21 mouse cellular contexts compared by ENCODE assay signal in genomic region chr5:8063207-8063606, GRCm38 (mm10). TPM values are rescaled to one million over a fixed set of nuclear protein-coding genes. Genes with fewer than 3 reads are reported as not detected.
DNase-seq lines count a peak whose midpoint lies in the region; ATAC-seq lines count a peak whose summit lies in the region.
"Had no signal": no experiment of that assay in that cellular context is flagged by ENCODE, and none has a peak within 500 bp of the region (broad histone marks: within the 10 kb centered on the region; RNA-seq: fewer than 3 reads in every experiment).

No protein-coding gene starts in this region.

- no peaks in the 10 kb centered on the region for H3K27me3 ChIP-seq in kidney, embryonic 15.5 days
- H3K27me3 ChIP-seq in liver, embryonic 12.5 days (replicated peaks): no peaks in the 10 kb centered on the region
- H3K27me3 ChIP-seq in forebrain, embryonic 14.5 days (replicated peaks; ENCODE audit: control insufficient read depth, insufficient read depth, low read length): no peaks in the 10 kb centered on the region
- H3K27me3 ChIP-seq: embryonic facial prominence, embryonic 15.5 days; hindbrain, embryonic 13.5 days had no signal

- DNase-seq in kidney, postnatal 14 days: no peak
- DNase-seq in c-Kit-positive CD71-positive TER-119-positive erythroid progenitor cells, embryonic 14.5 days (ENCODE audit: low spot score): peak; percentile 69
- no peak for DNase-seq in forebrain, embryonic 14.5 days (ENCODE audit: low spot score)
- DNase-seq: adrenal gland, postnatal 25 days; cerebellum, postnatal 10 days; embryo, embryonic 11 days; left cerebral cortex, postnatal 4 days; lung, adult 18-20 months; lung, postnatal 4 days; right cerebral cortex, adult 18-20 months; thymus, postnatal 25 days had no signal

- H3K4me2 ChIP-seq in kidney, embryonic 15.5 days: no peak overlapping the region
- H3K4me2 ChIP-seq in liver, embryonic 12.5 days: peak overlapping the region; percentile 55
- H3K4me2 ChIP-seq in forebrain, embryonic 14.5 days (ENCODE audit: low read length): no peak overlapping the region
- H3K4me2 ChIP-seq: embryonic facial prominence, embryonic 15.5 days; hindbrain, embryonic 13.5 days had no signal

- H3K27ac ChIP-seq in kidney, embryonic 15.5 days: no peak overlapping the region
- H3K27ac ChIP-seq in liver, embryonic 12.5 days: peak overlapping the region; percentile 75
- no peak overlapping the region for H3K27ac ChIP-seq in forebrain, embryonic 14.5 days (ENCODE audit: low read depth, low read length)
- H3K27ac ChIP-seq: embryonic facial prominence, embryonic 15.5 days; hindbrain, embryonic 13.5 days; kidney, postnatal 0 days; layer of hippocampus, adult 2 months had no signal

- no peak overlapping the region for H3K4me3 ChIP-seq in kidney, embryonic 15.5 days (replicated peaks)
- H3K4me3 ChIP-seq in liver, embryonic 12.5 days: peak overlapping the region; percentile 24
- no peak overlapping the region for H3K4me3 ChIP-seq in forebrain, embryonic 14.5 days (ENCODE audit: low read depth, low read length)
- H3K4me3 ChIP-seq: embryonic facial prominence, embryonic 15.5 days; hindbrain, embryonic 13.5 days; layer of hippocampus, adult 2 months had no signal

- WGBS in kidney, embryonic 15.5 days: 81% methylated on average over 6 of the region's 6 CpGs
- WGBS in liver, embryonic 12.5 days (ENCODE audit: insufficient replicate concordance): 20% methylated on average over 6 of the region's 6 CpGs
- whole genome bisulfite sequencing in forebrain, embryonic 14.5 days: 76% methylated on average over 6 of the region's 6 CpGs

- peak; percentile 64; the same call in 1 of the 2 replicates for ATAC-seq in kidney, embryonic 15.5 days (replicated peaks; ENCODE audit: low FRiP score)
- peak; percentile 99 for ATAC-seq in liver, embryonic 12.5 days
- ATAC-seq in megakaryocyte-erythroid progenitor cell, adult 5-6 weeks (replicated peaks; ENCODE audit: low FRiP score, low TSS enrichment, poor library complexity, severe bottlenecking): peak; percentile 99
- no peak for ATAC-seq in granulocyte monocyte progenitor cell, adult 5-6 weeks (replicated peaks; ENCODE audit: poor library complexity, severe bottlenecking)
- ATAC-seq in forebrain, embryonic 14.5 days: no peak
- ATAC-seq: forebrain, embryonic 16.5 days; midbrain, embryonic 16.5 days had no signal

- H3K9me3 ChIP-seq in kidney, embryonic 15.5 days (replicated peaks): no peaks in the 10 kb centered on the region
- no peaks in the 10 kb centered on the region for H3K9me3 ChIP-seq in liver, embryonic 12.5 days (replicated peaks)
- H3K9me3 ChIP-seq in forebrain, embryonic 14.5 days (replicated peaks; ENCODE audit: control insufficient read depth, low read length): no peaks in the 10 kb centered on the region
- H3K9me3 ChIP-seq: embryonic facial prominence, embryonic 15.5 days; hindbrain, embryonic 13.5 days had no signal

- H3K9ac ChIP-seq in kidney, embryonic 15.5 days: no peak overlapping the region
- H3K9ac ChIP-seq in liver, embryonic 12.5 days: peak overlapping the region; percentile 51
- no peak overlapping the region for H3K9ac ChIP-seq in forebrain, embryonic 14.5 days (ENCODE audit: low read length)
- H3K9ac ChIP-seq: embryonic facial prominence, embryonic 15.5 days; hindbrain, embryonic 13.5 days had no signal

- H3K36me3 ChIP-seq in kidney, embryonic 15.5 days: peaks cover 87% of the 10 kb centered on the region
- peaks cover 92% of the 10 kb centered on the region for H3K36me3 ChIP-seq in liver, embryonic 12.5 days
- peaks cover 38% of the 10 kb centered on the region for H3K36me3 ChIP-seq in forebrain, embryonic 14.5 days (ENCODE audit: control insufficient read depth, insufficient read depth, low read length)

- H3K4me1 ChIP-seq in kidney, embryonic 15.5 days: no peaks in the 10 kb centered on the region
- H3K4me1 ChIP-seq in liver, embryonic 12.5 days: peaks cover 26% of the 10 kb centered on the region
- H3K4me1 ChIP-seq in forebrain, embryonic 14.5 days (ENCODE audit: control insufficient read depth, insufficient read depth, low read length): no peaks in the 10 kb centered on the region
- H3K4me1 ChIP-seq: embryonic facial prominence, embryonic 15.5 days; hindbrain, embryonic 13.5 days had no signal

RNA-seq across cellular contexts. Expression of gene Sri, which starts 17.3 kb away (rescaled TPM):
- polyA plus RNA-seq in kidney, embryonic 15.5 days (2015; fragmentation: Nextera tagmentation; extraction: Ambion mirVana): 307 and 315 TPM in 2 replicates
- 232 and 242 TPM in 2 replicates for polyA plus RNA-seq in liver, embryonic 12.5 days (2016; fragmentation: Nextera tagmentation; extraction: Ambion mirVana)
- 184 and 190 TPM in 2 replicates for total RNA-seq in megakaryocyte-erythroid progenitor cell, adult 5-6 weeks (2014; fragmentation: Nextera tagmentation)
- total RNA-seq in megakaryocyte-erythroid progenitor cell, adult 5-6 weeks (2017): 101 and 117 TPM in 2 replicates
- total RNA-seq in granulocyte monocyte progenitor cell, adult 5-6 weeks (2014; fragmentation: Nextera tagmentation): 120 and 174 TPM in 2 replicates
- 124 and 125 TPM in 2 replicates for total RNA-seq in granulocyte monocyte progenitor cell, adult 5-6 weeks (2017)
- polyA plus RNA-seq in forebrain, embryonic 14.5 days (2014; fragmentation: Nextera tagmentation; extraction: Ambion mirVana): 133 and 148 TPM in 2 replicates

Comparison
In these comparisons a context has a peak if more than half of its experiments do, and no peak if none do; other contexts are left out.
1. ATAC-seq: peak in kidney, embryonic 15.5 days (single experiment), liver, embryonic 12.5 days (single experiment) and megakaryocyte-erythroid progenitor cell, adult 5-6 weeks (single experiment); none in granulocyte monocyte progenitor cell, adult 5-6 weeks (single experiment) and forebrain, embryonic 14.5 days (single experiment).